Mouse (Mus musculus): Measurements from ENCODE around the gene Sf3b5. TPM values are rescaled to one million over a fixed set of nuclear protein-coding genes. Genes with fewer than 3 reads are reported as not detected.
"Not testable (repeated sequence)": the region's sequence is repeated elsewhere in the genome, so short reads cannot be mapped to it uniquely, and the experiment has no call there.

Gene Sf3b5
- total RNA-seq, 4 experiments from 2014 or later, result 6.5 to 7.8 (median 7.1) TPM

- DNase-seq (ENCODE audit: low spot score), result peak; percentile 96
Measured at GRCm38 (mm10) chr10:13007876-13008736, 3.0 kb downstream of the Sf3b5 start.

GRCm38 (mm10) chr10:13008737-13009121 lies 3.6 kb downstream of the Sf3b5 start:
- DNase-seq (ENCODE audit: low spot score), result no peak

GRCm38 (mm10) chr10:13014026-13014425 lies 8.9 kb downstream of the Sf3b5 start:
- no peak for DNase-seq (ENCODE audit: low spot score)

- DNase-seq (ENCODE audit: low spot score), result peak; percentile 75
Measured at GRCm38 (mm10) chr10:13016573-13016972, 11.4 kb downstream of the Sf3b5 start.

- no peak for DNase-seq (ENCODE audit: low spot score)
Measured at GRCm38 (mm10) chr10:13018510-13018909, 13.4 kb downstream of the Sf3b5 start.

- no peak for DNase-seq (ENCODE audit: low spot score)
Measured at GRCm38 (mm10) chr10:13019026-13019425, 13.9 kb downstream of the Sf3b5 start.

- no peak for DNase-seq (ENCODE audit: low spot score)
Measured at GRCm38 (mm10) chr10:13022103-13022502, 17.0 kb downstream of the Sf3b5 start.

GRCm38 (mm10) chr10:13023985-13024384 lies 18.8 kb downstream of the Sf3b5 start:
- DNase-seq (ENCODE audit: low spot score), result not testable (repeated sequence)

GRCm38 (mm10) chr10:13027702-13028101 lies 22.6 kb downstream of the Sf3b5 start:
- DNase-seq (ENCODE audit: low spot score), result no peak

GRCm38 (mm10) chr10:13028215-13028614 lies 23.1 kb downstream of the Sf3b5 start:
- DNase-seq (ENCODE audit: low spot score), result no peak

GRCm38 (mm10) chr10:13029416-13029815 lies 24.3 kb downstream of the Sf3b5 start:
- no peak for DNase-seq (ENCODE audit: low spot score)

GRCm38 (mm10) chr10:13035270-13035669 lies 30.1 kb downstream of the Sf3b5 start:
- no peak for DNase-seq (ENCODE audit: low spot score)

- no peak for DNase-seq (ENCODE audit: low spot score)
Measured at GRCm38 (mm10) chr10:13039637-13040174, 34.6 kb downstream of the Sf3b5 start.

- no peak for DNase-seq (ENCODE audit: low spot score)
Measured at GRCm38 (mm10) chr10:13044659-13045058, 39.5 kb downstream of the Sf3b5 start.

- DNase-seq (ENCODE audit: low spot score), result no peak
Measured at GRCm38 (mm10) chr10:13047816-13048215, 42.7 kb downstream of the Sf3b5 start.

- no peak for DNase-seq (ENCODE audit: low spot score)
Measured at GRCm38 (mm10) chr10:13056863-13057381, 51.8 kb downstream of the Sf3b5 start.

Other genes with a start within 250 kb of the Sf3b5 start
- 10 to 100 TPM; 59.3 to 75.7 (median 71.0) TPM for gene Utrn, start 136.0 kb upstream of the Sf3b5 start, total RNA-seq (2022)
- 1 to 10 TPM; 1.7 to 2.5 (median 2.3) TPM for gene Stx11, start 41.0 kb upstream of the Sf3b5 start, total RNA-seq (2022)
- gene Plagl1, start 55.2 kb downstream of the Sf3b5 start, total RNA-seq (2022), result 1 to 10 TPM; 4.1 to 9.4 (median 6.5) TPM
- not detected for gene Zc2hc1b, start 172.7 kb downstream of the Sf3b5 start, total RNA-seq (2022)
- 10 to 100 TPM; 17.6 to 25.5 (median 19.3) TPM for gene Ltv1, start 187.8 kb downstream of the Sf3b5 start, total RNA-seq (2022)